Mouse (Mus musculus) heart, embryonic 16.5 days (tissue): Measurements from ENCODE around the gene Hes7. TPM values are rescaled to one million over a fixed set of nuclear protein-coding genes. Genes with fewer than 3 reads are reported as not detected.
"Not testable (repeated sequence)": the region's sequence is repeated elsewhere in the genome, so short reads cannot be mapped to it uniquely, and the experiment has no call there.

Experiments
- ATAC-seq: fragments of 200-750 bp; cut with Nextera tagmentation; replicated peaks from 2 replicates; pipeline ENCODE4 v1.8.0; 2017; ENCODE audit warnings: moderate number of reproducible peaks; ENCODE audit not compliant: insufficient read depth, low FRiP score; ENCODE audit errors: extremely low read depth
- H3K27ac ChIP-seq: fragments of 300-500 bp; sonication (generic); 2 replicates; pipeline ENCODE4 v1.5.1; 2014; ENCODE audit warnings: mild to moderate bottlenecking, low read length, control low read depth, moderate library complexity
- H3K27me3 ChIP-seq: fragments of 300-500 bp; sonication (generic); 2 replicates; pipeline ENCODE4 v1.6.1; 2014; ENCODE audit warnings: low read length, mixed read lengths; ENCODE audit not compliant: control insufficient read depth, insufficient read depth
- H3K36me3 ChIP-seq: fragments of 300-500 bp; sonication (generic); 2 replicates; pipeline ENCODE4 v1.6.1; 2014; ENCODE audit not compliant: control insufficient read depth, insufficient read depth
- H3K4me1 ChIP-seq: fragments of 300-500 bp; sonication (generic); 2 replicates; pipeline ENCODE4 v1.6.1; 2014; ENCODE audit warnings: low read length, mixed read lengths; ENCODE audit not compliant: control insufficient read depth, insufficient read depth
- H3K4me2 ChIP-seq: fragments of 300-500 bp; sonication (generic); 2 replicates; pipeline ENCODE4 v1.6.1; 2014; ENCODE audit warnings: low read depth, mild to moderate bottlenecking, control low read depth, low read length
- H3K4me3 ChIP-seq: fragments of 300-500 bp; sonication (generic); 2 replicates; pipeline ENCODE4 v1.5.1; 2014; ENCODE audit warnings: mild to moderate bottlenecking, control low read depth, low read length
- H3K9ac ChIP-seq: fragments of 300-500 bp; sonication (generic); 2 replicates; pipeline ENCODE4 v1.6.1; 2014; ENCODE audit warnings: low read length, control low read depth
- H3K9me3 ChIP-seq: fragments of 300-500 bp; sonication (generic); replicated peaks from 2 replicates; pipeline ENCODE4 v1.6.1; 2016; ENCODE audit warnings: low read length; ENCODE audit not compliant: control insufficient read depth
- WGBS: fragments of 180-500 bp; shearing (Covaris S2); extraction: QIAGEN DNeasy Blood & Tissue Kit; methylation state at CpG from one replicate; pipeline ENCODE4 v1.1.7; 2014; 5-methylcytosine and 5-hydroxymethylcytosine counted together
- polyA plus RNA-seq: library from polyadenylated mRNA; unstranded; fragments of >200 nt; fragmentation: Nextera tagmentation; extraction: Ambion mirVana; gene quantifications from 2 replicates; pipeline ENCODE4 v1.2.1, GENCODE M21; 2015

Gene Hes7
- polyA plus RNA-seq, 1 experiment from 2014 or later: 0.50 TPM

DNA sequence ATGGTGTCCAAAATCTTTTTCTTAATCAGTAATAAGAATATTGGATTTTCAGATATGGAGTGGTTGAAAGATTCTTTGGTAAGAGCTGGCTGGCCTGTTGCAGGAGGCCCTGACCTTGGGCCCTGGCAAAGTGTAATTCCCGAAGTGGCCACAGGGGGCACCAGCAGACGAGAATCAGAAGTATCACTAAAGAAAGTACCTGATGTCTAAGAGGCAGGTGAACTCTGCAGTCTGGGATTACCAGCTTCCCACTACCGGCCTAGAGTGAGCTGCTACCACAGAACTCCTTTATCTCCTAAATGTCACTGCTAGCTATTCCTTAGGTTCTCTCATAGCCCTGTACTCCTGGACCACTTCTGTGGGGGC, 27.8 kb upstream of the Hes7 start:
- Histone ChIP-seq H3K9me3 (no peaks in the 10 kb centered on the region), H3K36me3 (peaks cover 15% of the 10 kb centered on the region), H3K9ac (no peak overlapping the region), H3K4me3 (no peak overlapping the region), H3K4me2 (no peak overlapping the region), H3K27ac (peak overlapping the region; percentile 58), H3K27me3 (no peaks in the 10 kb centered on the region), H3K4me1 (peaks cover 28% of the 10 kb centered on the region)
- ATAC-seq: no peak
- WGBS: 8% methylated on average over 3 of the region's 3 CpGs

DNA sequence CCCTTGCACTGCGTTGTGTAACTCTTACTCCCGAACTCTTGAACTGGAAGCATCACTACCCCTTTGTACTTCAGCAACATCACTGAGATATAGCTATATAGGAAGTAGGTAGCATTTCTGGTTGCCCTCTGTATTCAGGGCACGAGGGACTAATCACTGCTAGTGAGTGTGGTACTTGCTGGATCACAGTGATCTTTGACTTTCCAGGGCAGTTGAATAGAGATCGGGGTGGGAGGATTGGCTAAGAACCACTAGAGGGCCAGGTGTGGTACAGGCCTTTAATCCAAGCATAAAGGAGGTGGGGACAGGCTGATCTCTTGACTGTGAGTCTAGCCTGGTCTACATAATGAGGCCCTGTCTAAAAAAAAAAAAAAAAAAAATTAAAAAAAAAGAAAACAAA, 27.3 kb upstream of the Hes7 start:
- Histone ChIP-seq H3K36me3 (peaks cover 15% of the 10 kb centered on the region), H3K9me3 (no peaks in the 10 kb centered on the region), H3K9ac (no peak overlapping the region), H3K4me2 (no peak overlapping the region), H3K4me1 (peaks cover 29% of the 10 kb centered on the region), H3K27ac (peak overlapping the region; percentile 39), H3K27me3 (no peaks in the 10 kb centered on the region), H3K4me3 (no peak overlapping the region)
- 84% methylated on average over 4 of the region's 4 CpGs for WGBS
- no peak for ATAC-seq

DNA sequence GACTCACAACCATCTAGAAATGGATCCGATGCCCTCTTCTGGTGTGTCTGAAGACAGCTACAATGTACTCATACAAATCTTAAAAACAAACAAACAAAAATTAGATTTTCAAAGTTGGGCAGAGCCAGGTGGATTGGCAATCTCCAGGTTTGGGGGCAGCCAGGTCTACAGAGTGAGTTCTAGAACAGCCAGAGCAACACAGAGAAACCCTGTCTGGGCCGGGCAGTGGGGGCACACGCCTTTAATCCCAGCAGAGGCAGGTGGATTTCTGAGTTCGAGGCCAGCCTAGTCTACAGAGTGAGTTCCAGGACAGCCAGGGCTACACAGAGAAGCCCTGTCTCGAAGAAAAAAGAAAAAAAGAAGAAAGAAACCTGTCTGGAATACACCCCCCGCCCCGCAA, 26.3 kb upstream of the Hes7 start:
- not testable (repeated sequence) for H3K4me2 ChIP-seq, H3K4me3 ChIP-seq, ATAC-seq, H3K9me3 ChIP-seq, H3K27me3 ChIP-seq, H3K9ac ChIP-seq
- Histone ChIP-seq H3K36me3 (peaks cover 15% of the 10 kb centered on the region), H3K27ac (peak overlapping the region; percentile 96; the same call in 1 of the 2 replicates), H3K4me1 (peaks cover 36% of the 10 kb centered on the region)
- 88% methylated on average over 7 of the region's 7 CpGs for WGBS

DNA sequence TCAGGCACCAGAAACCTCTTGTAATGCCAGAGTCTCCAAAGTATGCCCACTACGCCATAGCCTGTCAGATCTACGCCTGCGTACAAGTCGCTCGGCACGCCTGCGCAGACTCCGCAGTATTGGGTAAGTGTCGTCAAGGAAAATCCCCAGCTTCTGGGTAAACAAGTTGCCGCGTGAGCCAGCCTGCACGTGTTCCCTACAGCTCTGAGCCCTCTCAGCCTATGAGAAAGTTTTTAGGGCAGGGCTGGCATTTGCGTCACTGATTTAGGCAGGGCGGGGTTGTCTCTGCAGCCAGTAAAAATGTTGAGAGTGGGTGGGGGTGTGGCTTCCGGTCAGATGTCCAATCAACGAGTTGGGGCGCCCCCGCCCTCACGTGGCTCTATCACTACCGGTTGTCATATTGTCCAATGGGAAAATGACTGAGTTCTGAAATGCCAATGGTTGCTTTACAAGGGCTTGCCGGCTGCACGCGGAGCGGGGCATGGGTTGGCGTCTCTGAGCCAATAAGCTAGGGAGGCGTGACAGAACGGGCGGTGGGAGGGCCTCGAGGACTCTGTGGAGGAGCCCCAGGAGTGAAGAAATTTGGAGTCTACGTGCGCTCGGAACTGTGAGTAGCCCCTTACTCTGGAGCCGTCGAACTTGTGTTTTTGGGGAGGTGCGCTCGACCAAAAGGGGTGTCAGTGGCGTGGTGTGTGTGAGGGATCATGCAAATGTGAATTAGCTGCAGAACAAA, 25.3 kb upstream of the Hes7 start, which contains the start of gene Per1:
Gene Per1 (plus strand): TSS at position 521 of the 733 bp plus-strand sequence.
- Histone ChIP-seq H3K9me3 (no peaks in the 10 kb centered on the region), H3K4me1 (peaks cover 38% of the 10 kb centered on the region)

DNA sequence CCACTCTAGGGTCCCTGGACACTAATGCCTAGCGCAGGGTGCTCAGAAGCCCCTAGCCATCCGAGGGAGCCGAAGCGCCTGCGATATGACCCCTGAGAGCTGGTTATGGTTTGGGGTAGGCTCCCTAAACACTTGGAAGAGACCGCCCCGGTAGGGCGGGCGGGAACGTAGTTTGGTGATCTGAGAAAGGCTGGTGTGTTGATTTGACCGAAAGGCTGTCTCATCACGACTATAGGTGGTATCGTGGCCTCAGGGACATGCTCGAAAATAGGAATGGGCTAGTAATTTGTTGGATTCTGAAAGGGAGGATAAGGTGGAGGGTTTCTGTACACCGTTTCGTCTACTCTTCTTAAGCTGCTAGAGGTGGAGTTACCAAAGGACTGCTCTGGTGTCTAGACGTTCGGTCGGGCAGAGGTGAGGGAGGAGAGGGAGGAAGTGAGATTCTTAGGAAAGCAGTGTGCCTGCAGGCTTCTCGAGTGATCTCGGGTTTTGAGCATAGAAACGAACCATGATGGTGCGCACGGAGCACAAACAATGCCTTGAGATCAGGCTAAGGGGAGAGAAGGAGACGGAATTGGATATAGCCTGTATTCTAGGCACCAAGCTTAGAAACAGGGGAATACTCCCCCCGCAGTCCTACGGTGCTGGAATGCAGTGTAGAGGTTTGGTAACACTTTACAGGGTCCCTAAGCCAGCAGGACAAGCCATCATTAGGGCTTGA, 24.5 kb upstream of the Hes7 start:
- under 1% methylated on average over 27 of the region's 27 CpGs for WGBS
- peaks cover 10% of the 10 kb centered on the region for H3K36me3 ChIP-seq
- H3K27me3 ChIP-seq: no peaks in the 10 kb centered on the region
- peak overlapping the region; percentile 98 for H3K4me2 ChIP-seq
- no peaks in the 10 kb centered on the region for H3K9me3 ChIP-seq
- H3K9ac ChIP-seq: peak overlapping the region; percentile 93
- H3K4me3 ChIP-seq: peak overlapping the region; percentile 76
- ATAC-seq: no peak
- peaks cover 36% of the 10 kb centered on the region for H3K4me1 ChIP-seq
- H3K27ac ChIP-seq: peak overlapping the region; percentile 99

More for the DNA sequence above, 25.3 kb upstream of the Hes7 start, which contains the start of gene Per1:
- under 1% methylated on average over 37 of the region's 37 CpGs for WGBS
- H3K4me2 ChIP-seq: peak within 1 kb of the TSS; percentile 98
- peak; percentile 86 for ATAC-seq
- H3K4me3 ChIP-seq: peak within 1 kb of the TSS; percentile 76
- peak within 1 kb of the TSS; percentile 99 for H3K27ac ChIP-seq
- peaks cover 11% of the 10 kb centered on the region for H3K36me3 ChIP-seq
- no peaks in the 10 kb centered on the region for H3K27me3 ChIP-seq
- H3K9ac ChIP-seq: peak within 1 kb of the TSS; percentile 93

DNA sequence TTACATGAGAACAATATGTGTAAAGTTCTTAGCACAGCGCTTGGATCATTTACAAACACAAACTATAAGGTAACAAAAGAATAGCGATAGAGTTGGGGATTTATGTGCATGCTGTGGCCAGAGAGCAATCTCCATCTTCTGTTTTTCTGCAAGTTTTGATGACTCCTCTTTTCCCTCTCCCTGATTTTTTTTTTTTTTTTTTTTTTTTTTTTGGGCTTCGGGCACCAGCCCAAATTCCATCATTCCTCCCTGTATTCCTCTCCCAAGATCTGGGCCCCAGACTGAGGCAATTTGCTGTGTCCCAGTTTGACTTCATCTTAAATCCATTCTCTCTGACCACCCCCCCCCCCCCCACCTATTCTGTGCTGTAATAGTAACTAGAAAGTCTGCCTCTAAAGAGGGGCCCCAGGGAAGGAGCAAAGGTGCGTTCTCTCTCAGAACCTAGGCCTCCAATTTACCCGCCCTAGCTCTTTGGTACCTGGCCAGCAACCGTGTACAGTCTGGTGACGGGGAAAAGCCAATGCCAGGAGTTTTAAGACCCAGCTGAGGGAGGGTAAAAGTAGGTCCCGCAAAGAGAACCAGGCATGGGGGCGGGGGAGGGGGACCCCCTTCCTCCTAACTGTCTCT, 23.7 kb upstream of the Hes7 start:
- Histone ChIP-seq H3K27me3 (no peaks in the 10 kb centered on the region), H3K4me1 (peaks cover 38% of the 10 kb centered on the region), H3K9me3 (no peaks in the 10 kb centered on the region), H3K4me3 (peak overlapping the region; percentile 76), H3K36me3 (peaks cover 15% of the 10 kb centered on the region), H3K4me2 (peak overlapping the region; percentile 98), H3K9ac (peak overlapping the region; percentile 93), H3K27ac (peak overlapping the region; percentile 99)
- ATAC-seq: no peak
- 7% methylated on average over 9 of the region's 9 CpGs for WGBS

DNA sequence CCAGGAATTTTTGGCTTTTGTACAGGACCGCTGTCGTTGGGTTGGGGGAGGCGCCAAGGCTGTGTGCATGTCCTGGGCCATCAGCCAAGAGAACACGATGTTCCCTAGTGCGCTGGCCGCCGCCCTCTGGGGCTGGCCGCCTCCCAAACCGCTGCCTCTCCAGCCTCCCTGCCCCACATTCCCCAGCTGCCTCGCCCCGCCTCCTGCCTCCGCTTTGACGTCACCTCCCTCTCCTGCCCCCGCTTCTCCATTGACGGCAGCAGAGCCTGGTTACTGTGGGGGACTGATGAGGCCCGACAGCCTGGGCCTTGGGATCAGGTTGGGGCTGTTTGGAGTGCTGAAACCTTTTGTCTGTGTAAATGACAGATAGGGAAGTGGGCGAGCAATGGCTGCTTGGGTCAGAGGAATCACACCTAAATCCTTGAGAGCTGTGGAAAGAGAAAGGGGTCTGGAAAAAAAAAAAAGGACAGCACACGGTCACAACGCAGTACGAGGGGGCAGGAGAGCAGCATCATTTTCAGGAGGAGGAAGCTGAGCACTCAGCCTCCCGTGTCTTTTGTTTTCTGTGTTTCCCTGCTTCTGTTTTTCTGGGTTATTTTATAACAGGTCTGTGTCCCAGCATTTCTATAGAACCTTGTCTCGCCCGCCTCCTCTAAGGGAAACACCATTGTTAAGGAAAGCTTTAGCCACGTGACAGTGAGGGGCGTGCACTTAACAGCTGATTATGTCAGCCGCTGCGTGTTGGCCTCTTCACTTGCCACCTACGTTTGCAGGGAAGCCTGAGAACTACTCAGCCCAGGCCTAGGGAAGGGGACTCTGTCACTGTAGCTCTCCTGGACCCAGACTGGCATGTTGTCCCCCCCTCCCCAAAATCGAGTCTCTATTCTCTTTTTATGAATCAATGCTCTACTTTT, 23.0 kb upstream of the Hes7 start:
- no peaks in the 10 kb centered on the region for H3K27me3 ChIP-seq
- H3K4me3 ChIP-seq: peak overlapping the region; percentile 76
- H3K4me1 ChIP-seq: peaks cover 38% of the 10 kb centered on the region
- H3K27ac ChIP-seq: peak overlapping the region; percentile 99
- 2% methylated on average over 29 of the region's 29 CpGs for WGBS
- peak; percentile 59 for ATAC-seq
- H3K9me3 ChIP-seq: no peaks in the 10 kb centered on the region
- peak overlapping the region; percentile 98 for H3K4me2 ChIP-seq
- H3K36me3 ChIP-seq: peaks cover 19% of the 10 kb centered on the region
- H3K9ac ChIP-seq: peak overlapping the region; percentile 93

DNA sequence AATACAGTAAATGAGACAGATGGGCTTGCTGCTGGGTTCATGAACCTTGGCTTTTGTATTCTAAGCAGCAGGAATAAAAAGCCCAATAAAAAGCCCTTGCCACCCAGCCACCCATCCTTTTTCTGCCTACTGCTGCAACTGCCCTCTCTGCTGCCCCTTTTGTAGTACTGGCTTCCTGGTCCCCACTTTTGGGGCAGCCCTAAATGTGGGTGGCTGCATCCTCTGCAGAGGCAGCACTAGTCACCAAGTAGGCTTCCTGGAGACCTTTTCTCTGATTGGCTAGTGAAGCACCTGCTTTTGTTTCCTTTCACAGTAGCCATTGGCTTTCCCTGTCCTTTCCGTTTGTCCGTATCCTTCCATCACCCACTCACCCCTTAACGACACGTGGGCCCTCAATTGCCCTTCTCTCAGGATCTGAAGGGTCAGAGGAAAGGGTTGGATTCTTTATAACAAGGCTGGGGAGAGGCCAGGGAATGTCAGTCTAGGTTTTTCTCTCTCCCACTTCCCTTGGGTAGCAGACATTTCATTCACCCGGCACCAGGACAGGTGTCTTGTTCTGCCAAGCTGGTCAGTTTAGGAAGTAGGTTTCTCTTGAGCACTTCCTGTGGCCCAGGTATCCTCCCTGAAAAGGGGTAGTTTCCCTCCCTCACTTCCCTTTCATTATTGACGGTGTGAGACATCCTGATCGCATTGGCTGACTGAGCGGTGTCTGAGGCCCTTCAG, 22.0 kb upstream of the Hes7 start:
- WGBS: 21% methylated on average over 8 of the region's 8 CpGs
- peak overlapping the region; percentile 83 for H3K9ac ChIP-seq
- peaks cover 38% of the 10 kb centered on the region for H3K4me1 ChIP-seq

More for the DNA sequence above, 22.0 kb upstream of the Hes7 start:
- Histone ChIP-seq H3K4me3 (peak overlapping the region; percentile 76), H3K4me2 (peak overlapping the region; percentile 98), H3K9me3 (no peaks in the 10 kb centered on the region), H3K27me3 (no peaks in the 10 kb centered on the region), H3K27ac (peak overlapping the region; percentile 99), H3K36me3 (peaks cover 28% of the 10 kb centered on the region)
- ATAC-seq: no peak
